Mouse (Mus musculus) thymus, adult 2 months (tissue): ENCODE data around the gene Gm20388. TPM values are rescaled to one million over a fixed set of nuclear protein-coding genes. Genes with fewer than 3 reads are reported as not detected.
A peak's percentile ranks its signal among the peaks of the same experiment; 100 is the strongest.

Source experiments
- DNase-seq: peaks from one replicate; pipeline ENCODE4 v3.0.0; 2021
- H3K27ac ChIP-seq: fragments of 200-500 bp; 2 replicates; pipeline ENCODE4 v1.5.1; 2012; ENCODE audit warnings: low read length, control low read depth; ENCODE audit not compliant: control insufficient read depth, insufficient read depth
- H3K27me3 ChIP-seq: fragments of 200-500 bp; 2 replicates; pipeline ENCODE4 v1.6.1; 2012; ENCODE audit warnings: mild to moderate bottlenecking, low read length, moderate library complexity, mixed read lengths; ENCODE audit not compliant: control insufficient read depth, insufficient read depth
- H3K36me3 ChIP-seq: fragments of 200-500 bp; 2 replicates; pipeline ENCODE4 v1.6.1; 2012; ENCODE audit warnings: mild to moderate bottlenecking, low read length, moderate library complexity; ENCODE audit not compliant: control insufficient read depth, insufficient read depth
- H3K4me1 ChIP-seq: fragments of 200-500 bp; replicated peaks from 2 replicates; pipeline ENCODE4 v1.6.1; 2012; ENCODE audit warnings: low read length; ENCODE audit not compliant: control insufficient read depth, insufficient read depth
- H3K4me3 ChIP-seq: fragments of 200-500 bp; 2 replicates; pipeline ENCODE4 v1.5.1; 2012; ENCODE audit warnings: mild to moderate bottlenecking, low read length, control low read depth, moderate library complexity; ENCODE audit not compliant: control insufficient read depth, insufficient read depth
- CTCF ChIP-seq: fragments of 200-500 bp; IDR thresholded peaks from 2 replicates; pipeline ENCODE4 v1.5.1; 2012; ENCODE audit warnings: mild to moderate bottlenecking, control low read depth, low read length, moderate library complexity, borderline replicate concordance; ENCODE audit not compliant: control insufficient read depth, poor library complexity, insufficient read depth; ENCODE audit errors: extremely low read depth
- POLR2A ChIP-seq: fragments of 200-500 bp; IDR thresholded peaks from 2 replicates; pipeline ENCODE4 v1.6.1; 2012; ENCODE audit warnings: mild to moderate bottlenecking, low read length, control low read depth, moderate library complexity; ENCODE audit not compliant: control insufficient read depth, poor library complexity, insufficient read depth; ENCODE audit errors: extremely low read depth
- WGBS: fragments of 180-500 bp; shearing (Covaris S2); methylation state at CpG from one replicate; pipeline ENCODE4 v1.1.7; 2018; 5-methylcytosine and 5-hydroxymethylcytosine counted together
- polyA plus RNA-seq: library from polyadenylated mRNA; depleted of rRNA; stranded (reverse); fragments of >200 nt; gene quantifications from 2 replicates; pipeline ENCODE4 v1.2.3, GENCODE M21; 2012

Gene Gm20388
- polyA plus RNA-seq, 1 experiment = 103 TPM

- no peak for DNase-seq
- 94% methylated on average over 4 of the region's 4 CpGs for WGBS
- peaks cover 2% of the 10 kb centered on the region for H3K4me1 ChIP-seq
- H3K27ac ChIP-seq = no peak overlapping the region
- H3K4me3 ChIP-seq = no peak overlapping the region
- no peaks in the 10 kb centered on the region for H3K27me3 ChIP-seq
- no peaks in the 10 kb centered on the region for H3K36me3 ChIP-seq
- TF ChIP-seq POLR2A (no peak), CTCF (no peak)
Observed at GRCm38 (mm10) chr8:123349073-123349472, 3438.4 kb downstream of the Gm20388 start.

GRCm38 (mm10) chr8:123352118-123352517 is 3441.5 kb downstream of the Gm20388 start:
- no peaks in the 10 kb centered on the region for H3K27me3 ChIP-seq
- TF ChIP-seq POLR2A = no peak
- TF ChIP-seq CTCF = no peak
- no peaks in the 10 kb centered on the region for H3K36me3 ChIP-seq
- no peak for DNase-seq
- no peak overlapping the region for H3K4me3 ChIP-seq
- H3K4me1 ChIP-seq = peaks cover 3% of the 10 kb centered on the region
- 87% methylated on average over 12 of the region's 12 CpGs for WGBS
- no peak overlapping the region for H3K27ac ChIP-seq

- Histone ChIP-seq H3K36me3 (no peaks in the 10 kb centered on the region), H3K4me3 (no peak overlapping the region), H3K4me1 (peaks cover 3% of the 10 kb centered on the region), H3K27me3 (no peaks in the 10 kb centered on the region), H3K27ac (no peak overlapping the region)
- DNase-seq = peak; percentile 15
- 52% methylated on average over 13 of the region's 13 CpGs for WGBS
- TF ChIP-seq POLR2A (no peak), CTCF (no peak)
Observed at GRCm38 (mm10) chr8:123352786-123353185, 3442.1 kb downstream of the Gm20388 start.

GRCm38 (mm10) chr8:123353216-123353615 is 3442.6 kb downstream of the Gm20388 start:
- peaks cover 3% of the 10 kb centered on the region for H3K4me1 ChIP-seq
- H3K27ac ChIP-seq = no peak overlapping the region
- no peaks in the 10 kb centered on the region for H3K27me3 ChIP-seq
- no peak for DNase-seq
- no peak overlapping the region for H3K4me3 ChIP-seq
- no peaks in the 10 kb centered on the region for H3K36me3 ChIP-seq
- TF ChIP-seq CTCF (no peak), POLR2A (no peak)
- 60% methylated on average over 11 of the region's 11 CpGs for WGBS

- no peak for TF ChIP-seq POLR2A
- H3K4me1 ChIP-seq = no peaks in the 10 kb centered on the region
- no peaks in the 10 kb centered on the region for H3K36me3 ChIP-seq
- no peak overlapping the region for H3K27ac ChIP-seq
- 66% methylated on average over 12 of the region's 12 CpGs for WGBS
- no peak overlapping the region for H3K4me3 ChIP-seq
- no peaks in the 10 kb centered on the region for H3K27me3 ChIP-seq
- DNase-seq = peak; percentile 77
Observed at GRCm38 (mm10) chr8:123361082-123361739, 3450.6 kb downstream of the Gm20388 start.

- Histone ChIP-seq H3K4me1 (peaks cover 8% of the 10 kb centered on the region; the same call in 1 of the 2 replicates), H3K36me3 (no peaks in the 10 kb centered on the region), H3K27ac (peak within 1 kb of the TSS; percentile 62), H3K4me3 (peak within 1 kb of the TSS; percentile 68), H3K27me3 (no peaks in the 10 kb centered on the region)
- under 1% methylated on average over 75 of the region's 75 CpGs for WGBS
- TF ChIP-seq CTCF = peak; percentile 83
- TF ChIP-seq POLR2A = peak; percentile 82
- peak; percentile 94 for DNase-seq
Observed at GRCm38 (mm10) chr8:123373403-123374238, 3463.0 kb downstream of the Gm20388 start, which contains the start of gene Tcf25. Tcf25 (plus strand) TSS chr8:123373753.
